Mouse (Mus musculus) hindbrain, embryonic 16.5 days (tissue): ENCODE results near the gene Atxn2. TPM values are rescaled to one million over a fixed set of nuclear protein-coding genes. Genes with fewer than 3 reads are reported as not detected.

Source experiments
- ATAC-seq: fragments of 200-750 bp; cut with Nextera tagmentation; 2 replicates; pipeline ENCODE4 v1.8.0; 2017; ENCODE audit warnings: moderate TSS enrichment, moderate library complexity
- H3K27ac ChIP-seq: fragments of 300-500 bp; sonication (generic); 2 replicates; pipeline ENCODE4 v1.5.1; 2014; ENCODE audit warnings: low read depth, mild to moderate bottlenecking, control low read depth, low read length, moderate library complexity
- H3K27me3 ChIP-seq: fragments of 300-500 bp; sonication (generic); replicated peaks from 2 replicates; pipeline ENCODE4 v1.6.1; 2014; ENCODE audit warnings: low read length; ENCODE audit not compliant: control insufficient read depth, insufficient read depth
- H3K36me3 ChIP-seq: fragments of 300-500 bp; sonication (generic); 2 replicates; pipeline ENCODE4 v1.6.1; 2014; ENCODE audit warnings: mild to moderate bottlenecking, low read length, moderate library complexity, mixed read lengths; ENCODE audit not compliant: control insufficient read depth, insufficient read depth
- H3K4me1 ChIP-seq: fragments of 300-500 bp; sonication (generic); 2 replicates; pipeline ENCODE4 v1.6.1; 2014; ENCODE audit warnings: low read depth, low read length; ENCODE audit not compliant: control insufficient read depth, insufficient read depth
- H3K4me2 ChIP-seq: fragments of 300-500 bp; sonication (generic); 2 replicates; pipeline ENCODE4 v1.6.1; 2014; ENCODE audit warnings: mild to moderate bottlenecking, low read length, control low read depth, moderate library complexity
- H3K4me3 ChIP-seq: fragments of 300-500 bp; sonication (generic); 2 replicates; pipeline ENCODE4 v1.5.1; 2014; ENCODE audit warnings: mild to moderate bottlenecking, low read length, control low read depth, moderate library complexity
- H3K9ac ChIP-seq: fragments of 300-500 bp; sonication (generic); 2 replicates; pipeline ENCODE4 v1.6.1; 2014; ENCODE audit warnings: low read depth, mild to moderate bottlenecking, control low read depth, low read length, moderate library complexity
- H3K9me3 ChIP-seq: fragments of 300-500 bp; sonication (generic); 2 replicates; pipeline ENCODE4 v1.6.1; 2014; ENCODE audit warnings: mild to moderate bottlenecking, low read length, moderate library complexity; ENCODE audit not compliant: control insufficient read depth
- WGBS: fragments of 180-500 bp; shearing (Covaris S2); extraction: QIAGEN DNeasy Blood & Tissue Kit; methylation state at CpG from one replicate; pipeline ENCODE4 v1.1.7; 2014; 5-methylcytosine and 5-hydroxymethylcytosine counted together
- polyA plus RNA-seq: library from polyadenylated mRNA; unstranded; fragments of >200 nt; fragmentation: Nextera tagmentation; extraction: Ambion mirVana; gene quantifications from 2 replicates; pipeline ENCODE4 v1.2.1, GENCODE M21; 2015

Atxn2 gene
- polyA plus RNA-seq, 1 experiment from 2014 or later: 53.9 TPM

DNA sequence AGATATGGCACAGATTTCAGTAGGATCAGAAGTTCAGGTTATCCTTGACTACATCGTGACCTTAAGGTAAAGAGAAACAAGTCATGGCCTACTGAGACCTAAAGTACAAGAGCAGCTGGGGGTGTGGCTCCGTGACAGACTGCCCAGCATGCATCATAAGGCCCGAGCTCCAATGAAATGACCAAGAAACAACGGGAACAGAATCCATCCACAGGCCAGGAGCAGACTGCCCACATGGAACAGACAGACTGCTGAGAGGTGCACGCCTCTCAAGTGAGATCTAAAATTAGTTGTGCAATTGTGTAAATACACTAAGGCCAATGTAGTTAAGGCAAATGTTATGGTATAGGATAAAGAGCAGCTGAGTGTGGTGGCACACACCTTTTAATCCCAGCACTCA is 110.4 kb downstream of the Atxn2 start:
- Histone ChIP-seq H3K4me2 (no peak overlapping the region), H3K9me3 (no peaks in the 10 kb centered on the region), H3K36me3 (peaks cover 20% of the 10 kb centered on the region), H3K4me1 (no peaks in the 10 kb centered on the region), H3K27ac (no peak overlapping the region), H3K9ac (no peak overlapping the region), H3K4me3 (no peak overlapping the region), H3K27me3 (no peaks in the 10 kb centered on the region)
- ATAC-seq: no peak
- 78% methylated on average over 5 of the region's 5 CpGs for WGBS

GRCm38 (mm10) chr5:121822786-121823505 is 111.8 kb downstream of the Atxn2 start:
- ATAC-seq: no peak
- no peak overlapping the region for H3K4me2 ChIP-seq
- H3K9ac ChIP-seq: no peak overlapping the region
- no peaks in the 10 kb centered on the region for H3K9me3 ChIP-seq
- 69% methylated on average over 7 of the region's 7 CpGs for WGBS
- H3K27ac ChIP-seq: peak overlapping the region; percentile 48; the same call in 1 of the 2 replicates
- no peak overlapping the region for H3K4me3 ChIP-seq
- peaks cover 10% of the 10 kb centered on the region for H3K36me3 ChIP-seq
- H3K27me3 ChIP-seq: no peaks in the 10 kb centered on the region
- no peaks in the 10 kb centered on the region; the same call in 1 of the 2 replicates for H3K4me1 ChIP-seq

- H3K27ac ChIP-seq: peak overlapping the region; percentile 48; the same call in 1 of the 2 replicates
- H3K36me3 ChIP-seq: peaks cover 3% of the 10 kb centered on the region; the same call in 1 of the 2 replicates
Measured at GRCm38 (mm10) chr5:121823668-121824067, 112.5 kb downstream of the Atxn2 start.

GRCm38 (mm10) chr5:121824121-121824520 is 113.0 kb downstream of the Atxn2 start:
- no peak for ATAC-seq
- Histone ChIP-seq H3K4me2 (no peak overlapping the region), H3K36me3 (no peaks in the 10 kb centered on the region), H3K9ac (no peak overlapping the region), H3K27ac (0 out of 2 replicates have a peak overlapping the region, but pooled peaks have one; percentile 48), H3K4me1 (peaks cover 9% of the 10 kb centered on the region), H3K27me3 (no peaks in the 10 kb centered on the region), H3K4me3 (no peak overlapping the region), H3K9me3 (no peaks in the 10 kb centered on the region)
- WGBS: 71% methylated on average over 4 of the region's 4 CpGs

More at GRCm38 (mm10) chr5:121823668-121824067, 112.5 kb downstream of the Atxn2 start:
- WGBS: 77% methylated on average over 1 of the region's 1 CpGs
- Histone ChIP-seq H3K4me2 (no peak overlapping the region), H3K9me3 (no peaks in the 10 kb centered on the region), H3K27me3 (no peaks in the 10 kb centered on the region), H3K9ac (no peak overlapping the region), H3K4me3 (no peak overlapping the region), H3K4me1 (peaks cover 6% of the 10 kb centered on the region)
- ATAC-seq: no peak

- Histone ChIP-seq H3K27me3 (no peaks in the 10 kb centered on the region), H3K4me2 (no peak overlapping the region), H3K9ac (no peak overlapping the region), H3K4me3 (no peak overlapping the region), H3K27ac (no peak overlapping the region), H3K9me3 (no peaks in the 10 kb centered on the region), H3K4me1 (peaks cover 14% of the 10 kb centered on the region), H3K36me3 (no peaks in the 10 kb centered on the region)
- 88% methylated on average over 3 of the region's 3 CpGs for WGBS
- no peak for ATAC-seq
Measured at GRCm38 (mm10) chr5:121825606-121826005, 114.5 kb downstream of the Atxn2 start.

- no peak for ATAC-seq
- Histone ChIP-seq H3K4me3 (no peak overlapping the region; the same call in 1 of the 2 replicates), H3K27me3 (no peaks in the 10 kb centered on the region), H3K9me3 (no peaks in the 10 kb centered on the region), H3K27ac (peak overlapping the region; percentile 24; the same call in 1 of the 2 replicates), H3K9ac (no peak overlapping the region), H3K36me3 (no peaks in the 10 kb centered on the region), H3K4me1 (peaks cover 14% of the 10 kb centered on the region), H3K4me2 (peak overlapping the region; percentile 91; the same call in 1 of the 2 replicates)
- 67% methylated on average over 4 of the region's 4 CpGs for WGBS
Measured at GRCm38 (mm10) chr5:121827876-121828275, 116.7 kb downstream of the Atxn2 start.

- no peaks in the 10 kb centered on the region for H3K27me3 ChIP-seq
- H3K4me3 ChIP-seq: peak overlapping the region; percentile 46
- no peaks in the 10 kb centered on the region for H3K36me3 ChIP-seq
- H3K4me1 ChIP-seq: peaks cover 14% of the 10 kb centered on the region
- H3K9ac ChIP-seq: peak overlapping the region; percentile 66
- H3K9me3 ChIP-seq: no peaks in the 10 kb centered on the region
- H3K27ac ChIP-seq: peak overlapping the region; percentile 24; the same call in 1 of the 2 replicates
- 8% methylated on average over 81 of the region's 82 CpGs for WGBS
- H3K4me2 ChIP-seq: peak overlapping the region; percentile 91
- peak; percentile 63 for ATAC-seq
Measured at GRCm38 (mm10) chr5:121828491-121829432, 117.6 kb downstream of the Atxn2 start.

DNA sequence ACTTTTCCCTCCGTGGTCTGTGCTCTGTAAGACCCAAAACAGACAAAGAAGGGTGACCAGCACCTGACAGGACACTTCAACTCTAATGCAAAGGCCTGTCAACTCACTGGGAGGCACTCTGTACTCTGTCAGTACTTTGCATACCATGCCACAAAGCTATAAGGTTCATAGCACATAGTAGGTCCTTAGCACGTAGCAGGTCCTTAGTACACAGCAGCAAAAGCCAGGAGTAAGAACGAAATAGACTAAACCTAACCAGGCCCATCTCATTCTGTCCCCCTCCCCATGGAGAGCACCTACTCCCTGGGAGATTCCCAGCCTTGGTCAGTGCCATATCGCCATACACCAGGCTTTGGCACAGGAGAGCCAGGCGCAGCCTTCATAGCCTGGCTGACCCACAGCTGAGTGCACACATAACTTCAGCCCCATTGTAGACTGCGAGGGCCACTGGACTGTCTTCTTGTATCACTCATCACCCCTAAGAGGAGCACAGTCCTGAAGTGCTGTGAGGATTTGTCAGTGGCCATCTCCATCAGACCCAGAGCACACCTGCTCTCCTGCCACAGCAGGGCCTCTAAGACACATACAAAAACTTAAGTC is 120.0 kb downstream of the Atxn2 start:
- no peak overlapping the region for H3K27ac ChIP-seq
- no peaks in the 10 kb centered on the region for H3K9me3 ChIP-seq
- H3K4me2 ChIP-seq: no peak overlapping the region
- 92% methylated on average over 6 of the region's 6 CpGs for WGBS
- no peaks in the 10 kb centered on the region for H3K36me3 ChIP-seq
- H3K4me1 ChIP-seq: peaks cover 25% of the 10 kb centered on the region
- H3K9ac ChIP-seq: no peak overlapping the region
- ATAC-seq: no peak
- H3K4me3 ChIP-seq: no peak overlapping the region
- no peaks in the 10 kb centered on the region; the same call in 1 of the 2 replicates for H3K27me3 ChIP-seq
